Mouse (Mus musculus) myocyte (in vitro differentiated cells): ENCODE results near the gene Ank3.

ENCODE experiments used
- CEBPB ChIP-seq: IDR thresholded peaks from 2 replicates; pipeline ENCODE4 v1.6.1; 2011; ENCODE audit warnings: mild to moderate bottlenecking, moderate library complexity; ENCODE audit not compliant: poor library complexity, insufficient read depth, severe bottlenecking
- E2F4 ChIP-seq: IDR thresholded peaks from one replicate; pipeline ENCODE4 v1.6.1; 2011; ENCODE audit warnings: mild to moderate bottlenecking, control low read depth, moderate library complexity; ENCODE audit not compliant: insufficient read depth
- MAX ChIP-seq: IDR thresholded peaks from one replicate; pipeline ENCODE4 v1.6.1; 2011; ENCODE audit warnings: low read depth, mild to moderate bottlenecking, control low read depth
- MYOD1 ChIP-seq, 3 experiments: IDR thresholded peaks; one replicate each; pipeline ENCODE4 v1.6.1; 2011; ENCODE audit warnings: control low read depth in 2 of 3, low read depth in 2 of 3, mild to moderate bottlenecking in 2 of 3, moderate library complexity in 1 of 3; ENCODE audit not compliant: insufficient read length in 2 of 3, control insufficient read depth in 1 of 3
- MYOG ChIP-seq, 3 experiments: IDR thresholded peaks; one replicate each; pipeline ENCODE4 v1.6.1; 2011; ENCODE audit warnings: control low read depth in 2 of 3, low read depth in 2 of 3, mild to moderate bottlenecking in 2 of 3; ENCODE audit not compliant: insufficient read length in 2 of 3, control insufficient read depth in 1 of 3, insufficient read depth in 1 of 3
- POLR2A ChIP-seq: IDR thresholded peaks from one replicate; pipeline ENCODE4 v1.6.1; 2011; ENCODE audit warnings: low read depth, mild to moderate bottlenecking, control low read depth, moderate library complexity; ENCODE audit not compliant: insufficient read length
- POLR2AphosphoS2 ChIP-seq: IDR thresholded peaks from one replicate; pipeline ENCODE4 v1.6.1; 2011; ENCODE audit warnings: low read depth, control low read depth; ENCODE audit not compliant: insufficient read length
- REST ChIP-seq: IDR thresholded peaks from one replicate; pipeline ENCODE4 v1.6.1; 2011; ENCODE audit warnings: mild to moderate bottlenecking, control low read depth, moderate library complexity; ENCODE audit not compliant: insufficient read depth, insufficient read length
- SRF ChIP-seq: IDR thresholded peaks from one replicate; pipeline ENCODE4 v1.6.1; 2011; ENCODE audit warnings: low read depth; ENCODE audit not compliant: control insufficient read depth, insufficient read length
- TCF12 ChIP-seq: IDR thresholded peaks from one replicate; pipeline ENCODE4 v1.6.1; 2011; ENCODE audit warnings: mild to moderate bottlenecking, control low read depth; ENCODE audit not compliant: poor library complexity, insufficient read depth, severe bottlenecking
- TCF3 ChIP-seq: IDR thresholded peaks from one replicate; pipeline ENCODE4 v1.6.1; 2011; ENCODE audit warnings: low read depth, control low read depth; ENCODE audit not compliant: insufficient read length
- USF1 ChIP-seq: IDR thresholded peaks from one replicate; pipeline ENCODE4 v1.6.1; 2011; ENCODE audit warnings: low read depth, mild to moderate bottlenecking, control low read depth, moderate library complexity

- TF ChIP-seq TCF12 (no peak), MYOD1 (IDR thresholded peaks at IDR 0.05; ENCODE audit: control insufficient read depth in 1 of 3, insufficient read length in 2 of 3, low read depth in 2 of 3) (no peak), POLR2A (no peak), USF1 (no peak), MYOG (IDR thresholded peaks at IDR 0.05; ENCODE audit: control insufficient read depth in 1 of 3, insufficient read depth in 1 of 3, insufficient read length in 2 of 3, low read depth in 2 of 3) (no peak), E2F4 (no peak), CEBPB (no peak), SRF (no peak), MAX (no peak), TCF3 (no peak), REST (no peak), POLR2AphosphoS2 (no peak)
These were observed 641.3 kb downstream of the Ank3 start for GRCm38 (mm10) chr10:70039871-70040291.
